Mouse (Mus musculus): ENCODE results near the gene Gmds.
A peak's percentile ranks its signal among the peaks of the same experiment; 100 is the strongest.

Gene Gmds

DNA sequence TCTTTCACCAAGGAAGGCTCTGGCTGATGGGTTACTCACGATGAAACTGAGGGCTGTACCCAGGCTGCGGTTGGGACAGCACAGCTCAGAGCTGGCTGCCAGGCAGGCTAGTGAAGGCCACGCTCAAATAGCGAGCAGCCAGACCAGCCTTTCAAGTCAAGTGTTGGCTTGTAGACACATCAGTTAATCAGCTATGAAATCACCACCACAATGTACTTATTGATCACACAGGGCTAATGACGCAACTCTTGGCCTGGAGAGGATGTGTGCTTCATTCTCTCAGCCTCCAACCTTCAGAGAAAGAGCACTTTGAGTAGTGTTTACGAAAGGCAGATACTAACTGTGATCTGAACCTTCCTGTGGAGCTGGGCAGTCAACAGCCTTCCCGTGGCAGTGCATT lies 383.4 kb downstream of the Gmds start:
- DNase-seq (ENCODE audit: low spot score in 2 of 2): peak; percentile 25 to 71

DNA sequence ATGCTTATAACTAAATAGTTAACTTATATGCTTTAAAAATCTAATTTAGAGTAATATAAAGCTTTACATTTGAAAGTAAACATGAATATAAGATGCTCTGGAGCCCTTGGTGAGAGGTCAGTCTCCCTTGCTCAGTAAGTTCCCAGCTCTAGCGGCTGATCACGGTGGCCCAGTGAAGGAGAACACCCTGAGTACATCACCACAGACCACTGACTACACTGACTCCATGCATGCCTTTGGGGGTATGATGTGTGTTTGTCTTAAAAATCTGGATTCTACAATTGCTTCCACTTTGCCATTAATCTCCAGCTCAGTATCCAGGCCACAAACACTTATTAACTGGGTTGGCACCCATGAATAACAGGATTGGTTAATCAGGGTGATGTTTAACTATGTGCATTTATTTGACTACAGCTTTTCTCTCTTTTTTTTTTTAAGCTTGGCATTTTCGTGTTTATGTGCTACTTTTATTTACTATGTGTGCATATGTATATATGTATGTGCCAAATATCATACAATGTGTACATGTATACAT lies 393.8 kb downstream of the Gmds start:
- DNase-seq (ENCODE audit: low spot score in 2 of 2): no peak

DNA sequence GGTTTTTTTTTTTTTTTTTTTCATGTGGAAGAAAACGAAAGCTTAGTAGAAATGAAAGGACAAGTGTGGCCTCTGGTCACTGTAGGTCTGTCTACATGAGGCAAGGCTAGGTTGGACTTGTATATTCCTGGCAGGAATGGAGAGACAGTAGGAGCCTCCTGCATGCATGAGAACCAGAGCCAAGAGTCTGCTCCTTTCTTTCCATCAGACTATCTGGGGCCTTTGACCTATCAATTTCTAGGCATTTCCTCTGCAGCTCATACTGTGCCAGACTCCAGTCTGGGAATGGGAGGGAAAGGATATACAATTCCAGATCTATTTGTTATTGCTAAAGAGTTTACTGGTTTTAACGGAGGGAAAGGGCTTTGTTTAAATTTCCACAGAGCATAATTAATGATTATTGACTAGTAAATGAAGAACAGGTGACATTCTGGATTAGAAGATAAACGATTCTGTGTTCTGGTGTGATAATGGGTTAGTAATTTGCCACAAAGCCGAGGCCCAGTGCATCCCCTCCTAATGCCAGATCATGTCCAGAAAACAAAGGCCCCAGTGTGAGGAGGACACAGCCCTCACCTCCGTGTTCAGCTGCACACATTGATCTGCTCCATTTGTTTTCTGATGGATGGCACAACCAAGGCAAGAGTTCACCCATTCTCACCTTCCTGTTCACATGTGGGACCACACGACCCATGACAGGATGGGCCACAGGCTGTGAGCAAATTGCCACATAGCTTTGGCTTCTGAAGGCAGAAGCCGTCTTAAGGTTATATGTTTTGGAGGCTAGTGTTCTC lies 394.9 kb downstream of the Gmds start:
- DNase-seq (ENCODE audit: low spot score in 2 of 2): no peak

DNA sequence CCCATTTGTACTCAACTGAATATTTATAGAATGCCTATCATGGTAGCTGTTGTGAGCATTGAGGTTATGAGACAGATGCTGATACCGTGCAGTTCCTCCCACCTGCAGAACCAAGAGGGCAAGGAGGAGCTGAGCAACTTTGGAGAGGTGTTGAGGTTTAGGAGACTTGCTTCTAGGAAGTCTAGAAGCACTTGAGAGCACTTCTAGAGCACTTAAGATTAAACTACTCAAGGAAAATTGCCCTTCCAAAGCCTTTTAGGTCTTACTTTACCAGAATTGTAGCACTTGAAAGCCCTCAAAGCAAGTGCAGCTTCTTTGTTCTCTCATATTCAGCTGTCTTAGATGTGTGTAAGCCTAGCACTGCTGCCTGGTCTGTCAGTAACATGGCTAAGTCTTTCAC lies 409.2 kb downstream of the Gmds start:
- no peak for DNase-seq (ENCODE audit: low spot score in 2 of 2)

GRCm38 (mm10) chr13:31926599-31926998 lies 411.9 kb downstream of the Gmds start:
- DNase-seq (ENCODE audit: low spot score in 2 of 2): no peak

DNA sequence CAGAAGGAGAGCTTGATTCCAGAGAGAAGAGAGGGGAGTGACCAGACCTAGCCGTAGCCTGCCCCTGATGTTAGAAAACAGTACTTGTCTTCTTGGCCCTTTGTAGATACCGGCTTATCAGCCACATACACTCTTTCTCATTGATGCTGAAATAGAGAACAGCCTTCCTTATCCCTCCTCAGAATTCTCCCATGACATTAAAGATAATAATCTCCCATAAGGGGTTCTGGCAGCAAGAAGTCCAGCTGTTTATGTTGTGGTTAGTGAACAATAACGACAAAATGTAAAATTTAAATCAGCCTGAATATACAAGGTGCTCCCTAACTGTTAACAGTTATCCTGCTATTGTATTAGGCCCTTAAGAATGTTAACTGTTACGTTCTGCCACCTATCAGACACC lies 414.0 kb downstream of the Gmds start:
- DNase-seq (ENCODE audit: low spot score in 2 of 2): no peak

- DNase-seq (ENCODE audit: low spot score in 2 of 2): no peak
Observed at GRCm38 (mm10) chr13:31919716-31920115, 418.8 kb downstream of the Gmds start.

DNA sequence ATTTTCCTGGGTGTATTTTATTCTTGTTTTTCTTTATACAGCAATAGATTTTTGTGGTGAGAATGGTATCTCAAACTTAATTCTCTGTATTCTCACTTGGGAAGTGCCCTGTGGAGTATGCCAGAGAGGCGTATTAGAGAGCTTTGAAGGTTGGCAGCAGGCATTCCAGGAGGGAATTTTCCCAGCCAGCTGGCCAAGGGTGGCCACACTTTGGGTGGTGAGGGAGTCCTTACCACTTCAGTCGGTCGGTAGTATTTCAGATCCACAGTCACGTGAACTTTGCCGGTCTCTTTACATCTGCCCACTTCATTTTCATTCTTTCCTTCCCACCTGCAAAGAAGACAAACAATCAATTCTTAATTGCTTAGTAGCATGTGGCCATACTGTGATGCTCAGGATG lies 421.2 kb downstream of the Gmds start:
- no peak for DNase-seq (ENCODE audit: low spot score in 2 of 2)

DNA sequence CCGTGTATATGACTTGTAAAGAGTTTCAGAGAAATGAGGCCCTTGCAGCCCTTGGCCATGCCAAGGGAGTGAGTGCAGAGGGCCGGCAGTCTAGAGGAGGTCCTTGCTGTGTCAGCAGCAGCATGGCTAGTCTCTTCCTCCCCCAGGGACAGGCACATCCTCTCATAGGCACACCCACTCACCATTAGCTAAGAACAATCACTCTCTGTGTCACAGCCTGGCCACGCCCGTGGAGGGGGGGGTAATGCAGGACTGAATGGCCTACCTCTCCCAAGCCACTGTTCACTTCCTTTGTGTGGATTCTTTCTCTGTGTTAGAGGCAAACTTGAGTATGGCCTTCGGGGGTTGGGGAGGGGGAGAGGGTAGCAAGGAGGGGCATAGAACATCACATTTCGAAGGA lies 422.8 kb downstream of the Gmds start:
- no peak for DNase-seq (ENCODE audit: low spot score in 2 of 2)

DNA sequence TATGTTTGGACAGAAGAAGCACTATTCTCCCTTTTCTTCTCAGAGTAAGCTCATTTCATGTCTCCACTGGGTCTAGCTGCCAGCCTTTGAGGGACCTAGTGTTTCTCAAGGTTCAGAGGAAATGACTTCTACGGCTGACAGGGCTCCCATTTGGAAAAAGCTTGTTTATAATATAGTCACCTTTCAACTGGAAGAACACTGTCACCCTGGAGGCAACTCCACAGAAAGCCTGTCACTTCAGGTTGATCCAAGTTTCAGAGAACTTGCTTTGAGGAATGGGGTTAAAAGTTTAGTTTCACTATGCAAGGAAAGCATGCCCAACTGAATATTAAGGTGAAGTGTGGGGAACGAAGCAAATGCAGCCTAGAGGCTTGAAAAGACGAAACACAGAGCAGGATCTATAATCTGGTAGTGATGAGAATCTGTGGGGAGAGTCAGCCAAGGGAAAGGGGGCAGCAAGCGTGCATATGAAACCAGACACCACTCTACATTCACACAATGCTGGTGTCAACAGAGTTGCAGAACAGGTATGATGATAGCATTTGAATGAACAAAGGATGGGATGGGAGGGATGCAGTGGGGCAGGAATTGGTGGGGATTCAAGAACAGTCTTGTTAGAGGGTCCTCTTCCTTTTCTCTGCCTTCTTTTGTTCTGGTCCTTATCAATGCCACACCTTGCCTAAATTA lies 423.5 kb downstream of the Gmds start:
- peak in 1 of 2 experiments; percentile 11 for DNase-seq (ENCODE audit: low spot score in 2 of 2)

GRCm38 (mm10) chr13:31911956-31912355 lies 426.6 kb downstream of the Gmds start:
- no peak for DNase-seq (ENCODE audit: low spot score in 2 of 2)

DNA sequence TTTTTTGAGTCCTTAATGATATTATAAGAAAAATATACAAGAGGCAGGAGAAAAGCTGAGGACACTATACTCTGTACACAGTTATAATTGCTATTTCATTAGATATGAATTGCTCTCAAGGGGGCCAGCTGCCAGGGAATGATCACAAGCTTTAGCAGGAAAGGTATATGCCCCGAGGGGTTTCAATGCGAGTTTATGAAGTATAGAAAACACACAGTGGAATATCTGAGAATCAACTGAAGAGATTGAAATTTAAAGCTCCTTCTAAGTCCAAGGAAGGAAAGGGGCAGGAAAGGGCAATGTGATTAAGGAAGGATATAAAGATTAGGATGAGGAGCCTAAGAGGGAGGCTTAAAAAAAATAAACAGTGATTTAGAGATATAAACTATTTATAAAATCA lies 427.2 kb downstream of the Gmds start:
- no peak for DNase-seq (ENCODE audit: low spot score in 2 of 2)

- no peak for DNase-seq (ENCODE audit: low spot score in 2 of 2)
Observed at GRCm38 (mm10) chr13:31909031-31909430, 429.5 kb downstream of the Gmds start.

DNA sequence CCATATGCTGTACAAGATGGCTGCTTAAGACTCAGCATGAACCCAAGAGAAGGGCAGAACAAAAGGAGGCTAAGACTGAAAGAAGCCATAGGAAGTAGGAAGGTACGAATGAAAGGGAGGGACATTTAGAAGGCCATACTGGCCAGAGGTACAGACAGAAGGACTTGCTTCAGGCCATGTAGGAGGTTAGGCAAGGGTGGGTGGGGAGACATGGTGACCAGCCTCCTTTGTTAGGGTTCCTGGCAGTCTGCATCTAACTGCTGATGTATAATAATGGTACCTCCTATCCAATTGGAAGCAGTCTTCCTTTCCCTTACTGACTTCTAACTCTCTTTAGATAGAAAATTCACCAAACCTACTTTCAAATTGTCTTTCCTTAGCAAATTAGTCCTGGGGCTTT lies 432.0 kb downstream of the Gmds start:
- no peak for DNase-seq (ENCODE audit: low spot score in 2 of 2)

DNA sequence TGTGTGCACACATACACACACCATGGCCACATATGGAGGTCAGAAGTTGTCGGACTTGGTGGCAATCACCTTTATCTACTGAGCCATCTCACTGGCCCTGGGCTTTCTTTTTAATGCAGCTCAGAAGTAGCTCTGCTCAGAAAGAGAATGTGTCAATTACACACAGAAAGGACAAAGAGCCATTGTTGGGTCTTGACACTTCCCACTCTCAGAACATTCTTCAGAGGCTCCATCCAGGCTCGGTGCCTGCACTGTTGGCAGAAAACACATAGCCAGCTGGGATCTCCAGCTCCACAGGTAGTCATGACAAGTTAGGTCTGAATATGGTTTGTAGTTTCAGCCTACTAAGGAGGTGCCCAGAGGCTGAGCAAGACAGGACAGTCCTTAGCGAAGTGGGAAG lies 438.3 kb downstream of the Gmds start:
- DNase-seq (ENCODE audit: low spot score in 2 of 2): no peak

DNA sequence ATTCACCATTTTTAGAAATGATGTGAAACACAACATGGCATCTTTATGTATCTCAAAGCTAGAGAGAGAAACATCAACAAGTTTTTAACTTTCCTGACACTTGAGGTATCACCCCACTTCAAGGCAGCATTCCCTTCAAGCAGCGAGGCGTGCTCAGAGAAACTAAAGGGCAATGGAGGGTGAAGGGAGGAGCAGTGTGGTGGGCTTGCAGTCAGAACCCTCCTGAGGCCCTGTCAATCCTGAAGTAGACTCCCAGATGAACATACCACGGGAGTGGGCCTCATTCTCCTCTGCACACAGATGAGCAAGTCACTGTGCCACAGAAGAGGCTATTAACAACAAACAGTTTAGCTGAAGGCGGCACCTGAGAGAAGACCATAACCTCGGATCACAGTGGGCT lies 439.1 kb downstream of the Gmds start:
- DNase-seq (ENCODE audit: low spot score in 2 of 2): no peak

- DNase-seq (ENCODE audit: low spot score in 2 of 2): no peak
Observed at GRCm38 (mm10) chr13:31897493-31897892, 441.0 kb downstream of the Gmds start.

DNA sequence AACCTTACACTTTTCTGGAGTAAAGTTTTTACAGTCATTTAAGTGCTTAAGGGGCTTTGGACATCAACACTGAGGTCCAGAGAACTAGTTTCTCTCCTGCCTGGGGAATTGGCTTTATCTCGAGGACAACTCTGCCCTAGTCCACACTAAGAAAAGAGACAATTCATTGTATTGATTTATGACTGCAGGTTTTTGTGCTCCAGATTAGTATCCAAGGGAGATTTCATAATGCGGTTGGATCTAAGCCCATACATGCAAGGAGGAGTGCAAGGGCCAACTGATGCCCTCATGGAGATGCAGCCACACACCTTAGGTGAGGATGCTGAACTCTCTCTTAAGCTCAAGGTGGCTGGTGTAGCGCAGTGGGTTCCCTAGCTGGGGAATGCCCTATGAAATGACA lies 444.0 kb downstream of the Gmds start:
- no peak for DNase-seq (ENCODE audit: low spot score in 2 of 2)

GRCm38 (mm10) chr13:31892913-31893514 lies 445.5 kb downstream of the Gmds start:
- DNase-seq (ENCODE audit: low spot score in 2 of 2): no peak

- DNase-seq (ENCODE audit: low spot score in 2 of 2): no peak
Observed at GRCm38 (mm10) chr13:31888500-31888899, 450.0 kb downstream of the Gmds start.

DNA sequence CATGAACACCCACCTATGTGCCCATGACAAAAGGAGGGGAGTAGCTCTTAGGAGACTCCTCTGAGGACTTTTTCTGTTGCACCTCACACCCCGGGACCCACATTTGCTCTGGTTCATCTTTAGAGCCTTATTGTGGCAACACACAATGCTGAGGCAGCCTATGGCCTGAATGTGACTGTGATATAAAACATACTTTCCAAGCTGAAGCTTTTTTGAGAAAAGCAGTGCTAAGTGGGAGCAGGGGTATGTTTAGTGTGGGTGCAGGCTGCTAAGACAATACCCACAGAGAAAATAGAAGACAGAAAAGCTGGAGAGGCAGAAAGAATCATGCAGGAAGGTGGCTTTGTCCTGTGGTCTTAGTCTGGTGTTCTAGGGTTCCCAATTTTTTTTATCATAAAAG lies 452.8 kb downstream of the Gmds start:
- no peak for DNase-seq (ENCODE audit: low spot score in 2 of 2)

DNA sequence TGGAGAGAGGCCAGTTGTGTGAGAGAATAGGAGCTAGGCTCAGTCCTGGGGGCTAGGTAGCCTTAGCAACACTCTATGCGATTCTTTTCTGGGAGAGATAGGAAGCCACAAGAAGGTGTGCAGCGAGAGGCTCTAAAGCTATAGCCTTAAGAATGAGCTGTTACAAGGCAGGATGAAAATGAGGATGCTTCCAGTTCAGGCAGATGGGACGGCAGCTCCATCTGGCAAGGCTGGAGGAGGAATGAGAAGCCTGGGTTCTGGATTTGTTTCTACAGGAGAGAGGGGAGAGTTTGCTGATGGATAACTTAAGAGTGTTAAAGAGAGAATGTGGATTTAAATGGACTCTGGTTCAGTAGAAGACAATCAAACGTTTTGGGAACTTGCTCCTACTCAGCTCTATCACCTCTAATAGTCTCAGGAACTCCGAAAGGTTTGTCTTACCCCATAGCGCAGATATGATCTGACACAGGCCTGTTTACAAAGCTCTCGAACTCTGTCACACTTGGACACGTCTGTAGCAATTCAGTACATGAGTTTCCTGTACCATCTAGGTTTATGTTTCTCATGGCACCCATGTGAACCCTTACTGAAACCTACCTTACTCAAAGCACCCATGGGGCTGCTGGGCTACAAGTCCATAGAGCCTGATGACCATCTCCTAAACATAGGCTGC lies 459.6 kb downstream of the Gmds start:
- DNase-seq (ENCODE audit: low spot score in 2 of 2): peak in 1 of 2 experiments; percentile 10
